Mouse (Mus musculus) ES-Bruce4 (cell line): ENCODE measurements at regions not wholly inside any gene's neighbourhood (a gene's known extent, or its start where the extent isn't known, plus 50 kb on each side); places are given as distances from the start of the nearest gene placed in this dataset.

ENCODE experiments used
- CTCF ChIP-seq: IDR thresholded peaks from one replicate; pipeline ENCODE4 v1.8.1; 2011; ENCODE audit warnings: low read depth, low read length
- POLR2A ChIP-seq: IDR thresholded peaks from one replicate; pipeline ENCODE4 v1.8.1; 2011; ENCODE audit warnings: low read length; ENCODE audit not compliant: insufficient read depth

DNA sequence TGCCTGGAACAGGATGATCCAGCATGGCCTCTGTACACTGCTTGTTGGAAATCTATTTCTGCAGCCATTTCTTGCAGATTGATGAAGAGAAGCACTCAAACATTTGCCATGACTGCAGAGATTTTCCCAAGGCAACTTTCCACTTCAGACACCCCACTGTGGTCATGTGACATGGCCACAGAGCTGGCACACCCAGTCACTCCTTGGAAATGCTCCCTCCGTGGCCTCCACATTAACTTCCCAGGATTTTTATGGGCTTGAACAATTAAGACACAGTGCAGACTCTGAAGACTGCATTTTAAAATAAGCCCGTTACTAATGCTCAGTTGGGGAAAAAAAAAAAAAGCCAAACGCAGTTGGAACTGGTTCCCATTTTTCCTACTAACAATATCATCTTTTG is 80.2 kb upstream of the Sptlc3 start:
- TF ChIP-seq POLR2A (no peak), CTCF (no peak)
